Mouse (Mus musculus): ENCODE data around the gene Cct5. TPM values are rescaled to one million over a fixed set of nuclear protein-coding genes. Genes with fewer than 3 reads are reported as not detected.

The Cct5 gene
- polyA plus RNA-seq, 1 experiment from 2014 or later, result 828 TPM

- Histone ChIP-seq H3K4me2 (ENCODE audit: low read depth, low read length) (no peak overlapping the region), H3K4me3 (ENCODE audit: low read depth, low read length) (no peak overlapping the region), H3K9me3 (replicated peaks; ENCODE audit: control insufficient read depth, low read length) (no peaks in the 10 kb centered on the region), H3K9ac (replicated peaks; ENCODE audit: low read length) (peak overlapping the region; percentile 32; the same call in 1 of the 2 replicates), H3K36me3 (replicated peaks; ENCODE audit: control insufficient read depth, insufficient read depth, low read depth, low read length) (no peaks in the 10 kb centered on the region), H3K27ac (replicated peaks; ENCODE audit: low read depth, low read length) (no peak overlapping the region), H3K27me3 (ENCODE audit: control insufficient read depth, insufficient read depth, low read length) (no peaks in the 10 kb centered on the region), H3K4me1 (ENCODE audit: control insufficient read depth, insufficient read depth, low read length) (no peaks in the 10 kb centered on the region)
- ATAC-seq (replicated peaks; ENCODE audit: insufficient number of reproducible peaks, low FRiP score, low TSS enrichment, low read depth) (no peak), DNase-seq (ENCODE audit: low spot score) (no peak)
- 16% methylated on average over 12 of the region's 12 CpGs for WGBS
Measured at GRCm38 (mm10) chr15:31568581-31568996, 33.0 kb downstream of the Cct5 start.

GRCm38 (mm10) chr15:31567431-31567830 is 34.2 kb downstream of the Cct5 start:
- no peaks in the 10 kb centered on the region for H3K36me3 ChIP-seq (replicated peaks; ENCODE audit: control insufficient read depth, insufficient read depth, low read depth, low read length)
- H3K4me3 ChIP-seq (ENCODE audit: low read depth, low read length), result no peak overlapping the region
- H3K27ac ChIP-seq (replicated peaks; ENCODE audit: low read depth, low read length), result no peak overlapping the region
- no peak overlapping the region for H3K9ac ChIP-seq (replicated peaks; ENCODE audit: low read length)
- H3K9me3 ChIP-seq (replicated peaks; ENCODE audit: control insufficient read depth, low read length), result no peaks in the 10 kb centered on the region
- no peaks in the 10 kb centered on the region for H3K4me1 ChIP-seq (ENCODE audit: control insufficient read depth, insufficient read depth, low read length)
- H3K27me3 ChIP-seq (ENCODE audit: control insufficient read depth, insufficient read depth, low read length), result no peaks in the 10 kb centered on the region
- ATAC-seq (replicated peaks; ENCODE audit: insufficient number of reproducible peaks, low FRiP score, low TSS enrichment, low read depth) (no peak), DNase-seq (ENCODE audit: low spot score) (no peak)
- no peak overlapping the region for H3K4me2 ChIP-seq (ENCODE audit: low read depth, low read length)
- WGBS, result 69% methylated on average over 7 of the region's 7 CpGs

DNA sequence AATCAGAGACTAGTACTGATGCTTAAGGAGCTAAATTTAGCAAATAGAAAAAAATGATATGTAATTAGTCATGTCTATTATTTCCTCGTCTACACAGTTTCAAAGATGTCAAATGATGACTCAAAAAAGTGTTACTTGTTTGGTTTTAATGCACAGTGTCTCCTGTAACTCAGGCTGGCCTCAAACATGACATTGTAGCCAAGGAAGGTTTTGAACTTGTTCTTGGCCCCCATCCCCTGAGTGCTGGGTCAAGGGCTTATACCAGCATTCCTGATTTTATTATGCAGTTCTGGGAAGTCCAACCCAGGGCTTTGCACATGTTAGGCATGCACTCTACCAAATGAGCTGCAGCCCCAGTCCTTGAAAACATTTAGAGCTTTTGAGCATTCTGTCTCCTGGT is 35.8 kb downstream of the Cct5 start:
- H3K4me2 ChIP-seq (ENCODE audit: low read depth, low read length), result no peak overlapping the region
- WGBS, result 66% methylated on average over 1 of the region's 1 CpGs
- H3K27ac ChIP-seq (replicated peaks; ENCODE audit: low read depth, low read length), result no peak overlapping the region
- H3K9ac ChIP-seq (replicated peaks; ENCODE audit: low read length), result no peak overlapping the region
- H3K4me3 ChIP-seq (ENCODE audit: low read depth, low read length), result no peak overlapping the region
- no peaks in the 10 kb centered on the region for H3K4me1 ChIP-seq (ENCODE audit: control insufficient read depth, insufficient read depth, low read length)
- no peaks in the 10 kb centered on the region for H3K36me3 ChIP-seq (replicated peaks; ENCODE audit: control insufficient read depth, insufficient read depth, low read depth, low read length)
- no peaks in the 10 kb centered on the region for H3K9me3 ChIP-seq (replicated peaks; ENCODE audit: control insufficient read depth, low read length)
- DNase-seq (ENCODE audit: low spot score) (no peak), ATAC-seq (replicated peaks; ENCODE audit: insufficient number of reproducible peaks, low FRiP score, low TSS enrichment, low read depth) (no peak)
- H3K27me3 ChIP-seq (ENCODE audit: control insufficient read depth, insufficient read depth, low read length), result no peaks in the 10 kb centered on the region

GRCm38 (mm10) chr15:31565184-31565583 is 36.4 kb downstream of the Cct5 start, which contains the start of gene Cmbl:
Gene Cmbl, plus strand, starts transcription at chr15:31565389.
- Histone ChIP-seq H3K27me3 (ENCODE audit: control insufficient read depth, insufficient read depth, low read length) (no peaks in the 10 kb centered on the region), H3K9me3 (replicated peaks; ENCODE audit: control insufficient read depth, low read length) (no peaks in the 10 kb centered on the region), H3K36me3 (replicated peaks; ENCODE audit: control insufficient read depth, insufficient read depth, low read depth, low read length) (no peaks in the 10 kb centered on the region), H3K27ac (replicated peaks; ENCODE audit: low read depth, low read length) (no peak within 1 kb of the TSS), H3K9ac (replicated peaks; ENCODE audit: low read length) (no peak within 1 kb of the TSS), H3K4me2 (ENCODE audit: low read depth, low read length) (no peak within 1 kb of the TSS), H3K4me3 (ENCODE audit: low read depth, low read length) (no peak within 1 kb of the TSS), H3K4me1 (ENCODE audit: control insufficient read depth, insufficient read depth, low read length) (no peaks in the 10 kb centered on the region)
- ATAC-seq (replicated peaks; ENCODE audit: insufficient number of reproducible peaks, low FRiP score, low TSS enrichment, low read depth), result no peak
- WGBS, result 72% methylated on average over 5 of the region's 5 CpGs
- no peak for DNase-seq (ENCODE audit: low spot score)

DNA sequence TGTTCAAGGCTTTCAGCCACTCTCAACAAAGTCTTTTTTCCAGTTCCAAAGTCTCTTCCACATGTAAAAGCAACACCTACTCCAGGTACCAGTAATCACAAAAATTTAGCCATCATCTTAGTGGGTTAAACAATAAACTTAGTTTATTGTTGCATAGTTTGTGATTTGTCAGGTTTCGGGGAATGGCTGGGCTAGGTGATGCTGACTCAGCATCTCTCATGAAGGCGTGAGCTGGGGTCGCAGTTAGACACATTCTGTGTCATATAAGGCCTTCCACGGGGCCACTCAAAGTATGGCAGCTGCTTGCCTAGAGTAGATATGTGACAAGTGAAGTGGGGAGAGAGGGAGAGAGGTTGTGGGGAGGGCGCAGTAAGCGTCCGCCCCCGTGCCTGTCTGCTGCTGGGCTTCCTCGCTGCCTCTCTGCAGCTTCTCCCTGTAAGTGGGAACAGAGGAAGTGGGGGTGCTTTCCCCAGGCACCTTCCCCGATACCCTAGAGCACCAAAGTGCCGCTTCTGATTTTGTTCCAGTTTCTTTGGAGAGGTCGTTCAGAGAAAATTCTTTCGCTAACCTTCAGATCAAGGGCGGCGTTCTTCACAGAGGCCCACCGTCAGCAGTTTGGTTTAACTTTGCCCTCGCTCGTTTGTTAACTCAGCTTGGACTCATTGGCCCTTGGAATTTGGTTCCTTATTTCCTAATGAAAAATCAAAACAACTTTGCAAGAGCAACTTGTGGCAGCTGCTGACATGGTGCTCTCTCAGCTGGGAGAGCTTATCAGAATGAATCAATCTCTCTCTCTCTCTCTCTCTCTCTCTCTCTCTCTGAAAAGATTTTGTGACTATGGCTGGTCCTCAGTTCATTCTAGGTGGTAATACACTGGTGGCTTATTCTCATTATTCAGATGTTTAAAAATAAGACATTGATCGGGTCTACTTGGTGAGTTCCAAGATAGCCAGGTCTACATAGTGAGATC is 37.7 kb downstream of the Cct5 start:
- DNase-seq (ENCODE audit: low spot score) (peak; percentile 72), ATAC-seq (replicated peaks; ENCODE audit: insufficient number of reproducible peaks, low FRiP score, low TSS enrichment, low read depth) (no peak)
- H3K9ac ChIP-seq (replicated peaks; ENCODE audit: low read length), result no peak overlapping the region
- no peaks in the 10 kb centered on the region for H3K27me3 ChIP-seq (ENCODE audit: control insufficient read depth, insufficient read depth, low read length)
- 0 out of 2 replicates have a peak overlapping the region, but pooled peaks have one; percentile 22 for H3K27ac ChIP-seq (replicated peaks; ENCODE audit: low read depth, low read length)
- no peaks in the 10 kb centered on the region for H3K4me1 ChIP-seq (ENCODE audit: control insufficient read depth, insufficient read depth, low read length)
- 48% methylated on average over 19 of the region's 19 CpGs for WGBS
- H3K4me3 ChIP-seq (ENCODE audit: low read depth, low read length), result no peak overlapping the region
- H3K36me3 ChIP-seq (replicated peaks; ENCODE audit: control insufficient read depth, insufficient read depth, low read depth, low read length), result no peaks in the 10 kb centered on the region
- peak overlapping the region; percentile 6; the same call in 1 of the 2 replicates for H3K4me2 ChIP-seq (ENCODE audit: low read depth, low read length)
- H3K9me3 ChIP-seq (replicated peaks; ENCODE audit: control insufficient read depth, low read length), result no peaks in the 10 kb centered on the region

- 77% methylated on average over 8 of the region's 8 CpGs for WGBS
- ATAC-seq (replicated peaks; ENCODE audit: insufficient number of reproducible peaks, low FRiP score, low TSS enrichment, low read depth), result no peak
- Histone ChIP-seq H3K4me3 (ENCODE audit: low read depth, low read length) (no peak overlapping the region), H3K9ac (replicated peaks; ENCODE audit: low read length) (no peak overlapping the region), H3K36me3 (replicated peaks; ENCODE audit: control insufficient read depth, insufficient read depth, low read depth, low read length) (no peaks in the 10 kb centered on the region), H3K27me3 (ENCODE audit: control insufficient read depth, insufficient read depth, low read length) (no peaks in the 10 kb centered on the region), H3K9me3 (replicated peaks; ENCODE audit: control insufficient read depth, low read length) (no peaks in the 10 kb centered on the region), H3K4me2 (ENCODE audit: low read depth, low read length) (no peak overlapping the region), H3K4me1 (ENCODE audit: control insufficient read depth, insufficient read depth, low read length) (no peaks in the 10 kb centered on the region), H3K27ac (replicated peaks; ENCODE audit: low read depth, low read length) (no peak overlapping the region)
- DNase-seq (ENCODE audit: low spot score), result no peak
Measured at GRCm38 (mm10) chr15:31562847-31563246, 38.8 kb downstream of the Cct5 start.

DNA sequence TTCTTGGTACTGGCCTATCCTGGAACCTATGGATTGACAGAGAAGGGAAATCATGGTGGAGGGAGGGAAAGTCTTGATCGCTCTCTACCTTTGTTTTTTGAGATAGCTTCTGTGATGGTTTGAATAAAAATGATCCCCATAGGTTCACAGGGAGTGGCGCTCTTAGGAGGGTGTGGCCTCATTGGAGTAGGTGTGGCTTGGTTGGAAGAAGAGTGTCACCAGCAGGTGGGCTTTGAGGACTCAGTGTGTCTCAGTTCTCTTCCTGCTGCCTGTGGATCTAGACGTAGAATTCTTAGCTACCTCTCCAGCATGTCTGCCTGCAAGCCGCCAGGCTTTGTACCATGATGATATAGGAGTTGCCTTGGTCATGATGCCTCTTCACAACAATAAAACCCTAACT is 39.6 kb downstream of the Cct5 start:
- Histone ChIP-seq H3K9ac (replicated peaks; ENCODE audit: low read length) (no peak overlapping the region), H3K9me3 (replicated peaks; ENCODE audit: control insufficient read depth, low read length) (no peaks in the 10 kb centered on the region), H3K27ac (replicated peaks; ENCODE audit: low read depth, low read length) (no peak overlapping the region), H3K4me1 (ENCODE audit: control insufficient read depth, insufficient read depth, low read length) (no peaks in the 10 kb centered on the region), H3K27me3 (ENCODE audit: control insufficient read depth, insufficient read depth, low read length) (no peaks in the 10 kb centered on the region), H3K4me2 (ENCODE audit: low read depth, low read length) (no peak overlapping the region), H3K4me3 (ENCODE audit: low read depth, low read length) (no peak overlapping the region), H3K36me3 (replicated peaks; ENCODE audit: control insufficient read depth, insufficient read depth, low read depth, low read length) (no peaks in the 10 kb centered on the region)
- no peak for ATAC-seq (replicated peaks; ENCODE audit: insufficient number of reproducible peaks, low FRiP score, low TSS enrichment, low read depth)
- DNase-seq (ENCODE audit: low spot score), result no peak
- 90% methylated on average over 4 of the region's 4 CpGs for WGBS

DNA sequence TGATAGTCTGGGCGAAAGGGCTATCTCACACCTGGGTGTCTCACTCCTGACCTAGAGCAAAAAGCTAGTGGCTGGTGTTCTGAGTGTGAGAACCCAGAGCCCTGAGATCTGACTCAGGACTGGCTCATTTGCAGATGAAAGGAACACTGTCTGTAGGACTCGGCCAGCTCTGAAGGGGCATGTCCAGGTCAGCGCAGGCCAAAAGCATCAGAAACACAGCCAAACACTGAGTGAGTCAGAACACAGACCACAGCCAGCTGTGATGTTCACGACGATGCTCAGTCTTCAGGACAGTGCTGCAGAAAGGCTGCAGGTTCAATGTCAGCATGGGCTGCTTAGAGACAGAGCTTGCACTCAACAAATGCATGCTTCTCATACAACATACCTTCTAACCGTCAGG is 40.2 kb downstream of the Cct5 start:
- 83% methylated on average over 6 of the region's 6 CpGs for WGBS
- H3K4me2 ChIP-seq (ENCODE audit: low read depth, low read length), result no peak overlapping the region
- no peaks in the 10 kb centered on the region for H3K36me3 ChIP-seq (replicated peaks; ENCODE audit: control insufficient read depth, insufficient read depth, low read depth, low read length)
- H3K9me3 ChIP-seq (replicated peaks; ENCODE audit: control insufficient read depth, low read length), result no peaks in the 10 kb centered on the region
- ATAC-seq (replicated peaks; ENCODE audit: insufficient number of reproducible peaks, low FRiP score, low TSS enrichment, low read depth), result no peak
- no peak overlapping the region for H3K27ac ChIP-seq (replicated peaks; ENCODE audit: low read depth, low read length)
- no peaks in the 10 kb centered on the region for H3K27me3 ChIP-seq (ENCODE audit: control insufficient read depth, insufficient read depth, low read length)
- H3K9ac ChIP-seq (replicated peaks; ENCODE audit: low read length), result no peak overlapping the region
- DNase-seq (ENCODE audit: low spot score), result no peak
- no peaks in the 10 kb centered on the region for H3K4me1 ChIP-seq (ENCODE audit: control insufficient read depth, insufficient read depth, low read length)
- no peak overlapping the region for H3K4me3 ChIP-seq (ENCODE audit: low read depth, low read length)

Data from embryonic facial prominence, embryonic 11.5 days (tissue).